Mouse (Mus musculus) frontal cortex, adult 2 months (tissue): Measurements from ENCODE around the gene Ccdc181. TPM values are rescaled to one million over a fixed set of nuclear protein-coding genes. Genes with fewer than 3 reads are reported as not detected.

Experiments
- DNase-seq, 2 experiments: peaks; one replicate each; pipeline ENCODE4 v3.0.0; 2022; ENCODE audit warnings: low spot score in 1 of 2; ENCODE audit errors: extremely low spot score in 1 of 2
- polyA plus RNA-seq: library from polyadenylated mRNA; depleted of rRNA; stranded (reverse); fragments of >200 nt; gene quantifications from 2 replicates; pipeline ENCODE4 v1.2.3, GENCODE M21; 2012; rRNA removed

Gene Ccdc181
- polyA plus RNA-seq, 1 experiment: 22.1 TPM

- peak in 1 of 2 experiments; percentile 66 for DNase-seq
Measured at GRCm38 (mm10) chr1:164326600-164327155, 51.3 kb downstream of the Ccdc181 start.

- DNase-seq: no peak
Measured at GRCm38 (mm10) chr1:164327764-164328163, 52.4 kb downstream of the Ccdc181 start.

GRCm38 (mm10) chr1:164332559-164332958, 57.2 kb downstream of the Ccdc181 start:
- no peak for DNase-seq

GRCm38 (mm10) chr1:164335435-164335834, 60.0 kb downstream of the Ccdc181 start:
- DNase-seq: no peak

GRCm38 (mm10) chr1:164335846-164336245, 60.5 kb downstream of the Ccdc181 start:
- DNase-seq: peak; percentile 52 to 68

Other genes with a start within 250 kb of the Ccdc181 start
- gene Sele, start 227.4 kb upstream of the Ccdc181 start, polyA plus RNA-seq: 0.02 TPM in 1 of 2 replicates, not detected in the other
- gene Sell, start 213.6 kb upstream of the Ccdc181 start, polyA plus RNA-seq: 0.11 and 0.24 TPM in 2 replicates
- 0.06 TPM in 1 of 2 replicates, not detected in the other for gene Selp, start 160.3 kb upstream of the Ccdc181 start, polyA plus RNA-seq
- gene F5, start 123.7 kb upstream of the Ccdc181 start, polyA plus RNA-seq: 0.27 and 0.46 TPM in 2 replicates
- gene Slc19a2, start 26.5 kb upstream of the Ccdc181 start, polyA plus RNA-seq: 11.7 and 12.4 TPM in 2 replicates
- gene Nme7, start 28.5 kb downstream of the Ccdc181 start, polyA plus RNA-seq: 22.2 and 24.7 TPM in 2 replicates
- 20.8 and 22.8 TPM in 2 replicates for gene Blzf1, start 31.9 kb downstream of the Ccdc181 start, polyA plus RNA-seq
- gene Atp1b1, start 182.8 kb downstream of the Ccdc181 start, polyA plus RNA-seq: 1,439 and 1,479 TPM in 2 replicates